Mouse (Mus musculus) forebrain, embryonic 11.5 days (tissue): ENCODE measurements around the gene Defa23. TPM values are rescaled to one million over a fixed set of nuclear protein-coding genes. Genes with fewer than 3 reads are reported as not detected.
"Not testable (repeated sequence)": the region's sequence is repeated elsewhere in the genome, so short reads cannot be mapped to it uniquely, and the experiment has no call there.

Experiments used
- ATAC-seq: fragments of 200-750 bp; cut with Nextera tagmentation; replicated peaks from 2 replicates; pipeline ENCODE4 v1.8.0; 2017; ENCODE audit warnings: moderate TSS enrichment; ENCODE audit not compliant: low FRiP score
- DNase-seq: peaks from one replicate; pipeline ENCODE4 v3.0.0-alpha.2; 2017; ENCODE audit warnings: low spot score
- H3K27ac ChIP-seq: fragments of 300-500 bp; sonication (generic); 2 replicates; pipeline ENCODE4 v1.5.1; 2014; ENCODE audit warnings: low read depth, low read length
- H3K27me3 ChIP-seq: fragments of 300-500 bp; sonication (generic); 2 replicates; pipeline ENCODE4 v1.6.1; 2014; ENCODE audit warnings: mild to moderate bottlenecking, low read length, mixed read lengths; ENCODE audit not compliant: control insufficient read depth, insufficient read depth
- H3K36me3 ChIP-seq: fragments of 300-500 bp; sonication (generic); 2 replicates; pipeline ENCODE4 v1.6.1; 2014; ENCODE audit warnings: mild to moderate bottlenecking, low read length, moderate library complexity, mixed read lengths; ENCODE audit not compliant: control insufficient read depth, insufficient read depth
- H3K4me1 ChIP-seq: fragments of 300-500 bp; sonication (generic); replicated peaks from 2 replicates; pipeline ENCODE4 v1.6.1; 2014; ENCODE audit warnings: low read length, mixed read lengths; ENCODE audit not compliant: control insufficient read depth, insufficient read depth
- H3K4me2 ChIP-seq: fragments of 300-500 bp; sonication (generic); 2 replicates; pipeline ENCODE4 v1.6.1; 2014; ENCODE audit warnings: low read depth, mild to moderate bottlenecking, low read length, moderate library complexity, mixed read lengths; ENCODE audit not compliant: severe bottlenecking
- H3K4me3 ChIP-seq: fragments of 300-500 bp; sonication (generic); 2 replicates; pipeline ENCODE4 v1.5.1; 2014; ENCODE audit warnings: low read depth, low read length
- H3K9ac ChIP-seq: fragments of 300-500 bp; sonication (generic); 2 replicates; pipeline ENCODE4 v1.6.1; 2014; ENCODE audit warnings: low read length
- H3K9me3 ChIP-seq: fragments of 300-500 bp; sonication (generic); 2 replicates; pipeline ENCODE4 v1.6.1; 2016; ENCODE audit warnings: low read length, mixed read lengths; ENCODE audit not compliant: control insufficient read depth
- WGBS: fragments of 180-500 bp; shearing (Covaris S2); extraction: QIAGEN DNeasy Blood & Tissue Kit; methylation state at CpG from one replicate; pipeline ENCODE4 v1.1.7; 2014; 5-methylcytosine and 5-hydroxymethylcytosine counted together
- polyA plus RNA-seq: library from polyadenylated mRNA; unstranded; fragments of >200 nt; fragmentation: Nextera tagmentation; extraction: Ambion mirVana; gene quantifications from 2 replicates; pipeline ENCODE4 v1.2.1, GENCODE M21; 2014

The Defa23 gene
- not detected in 2 replicates for polyA plus RNA-seq

GRCm38 (mm10) chr8:21054747-21055146 is at the start of gene Defa23:
Gene Defa23 (plus strand): TSS chr8:21055047.
- not testable (repeated sequence) for H3K27me3 ChIP-seq, H3K4me3 ChIP-seq, DNase-seq, H3K9me3 ChIP-seq, H3K27ac ChIP-seq, H3K36me3 ChIP-seq, H3K9ac ChIP-seq, H3K4me1 ChIP-seq, ATAC-seq, H3K4me2 ChIP-seq
- WGBS, result no CpG with 5 or more reads among the region's 1 CpGs

- Histone ChIP-seq H3K27ac (no peak overlapping the region), H3K9me3 (0 out of 2 replicates have a peak, but pooled peaks cover under 1% of the 10 kb centered on the region), H3K4me1 (no peaks in the 10 kb centered on the region), H3K4me2 (no peak overlapping the region), H3K27me3 (no peaks in the 10 kb centered on the region), H3K9ac (no peak overlapping the region), H3K36me3 (no peaks in the 10 kb centered on the region), H3K4me3 (no peak overlapping the region)
- ATAC-seq (no peak), DNase-seq (no peak)
- 37% methylated on average over 1 of the region's 1 CpGs for WGBS
Observed at GRCm38 (mm10) chr8:21006801-21007200, 48.0 kb upstream of the Defa23 start.

- ATAC-seq, H3K4me2 ChIP-seq, H3K36me3 ChIP-seq, H3K9ac ChIP-seq, H3K9me3 ChIP-seq, H3K27ac ChIP-seq, H3K27me3 ChIP-seq, DNase-seq, H3K4me1 ChIP-seq, H3K4me3 ChIP-seq: not testable (repeated sequence)
- WGBS, result 45% methylated on average over 6 of the region's 6 CpGs
Observed at GRCm38 (mm10) chr8:21008578-21008977, 46.3 kb upstream of the Defa23 start.

DNA sequence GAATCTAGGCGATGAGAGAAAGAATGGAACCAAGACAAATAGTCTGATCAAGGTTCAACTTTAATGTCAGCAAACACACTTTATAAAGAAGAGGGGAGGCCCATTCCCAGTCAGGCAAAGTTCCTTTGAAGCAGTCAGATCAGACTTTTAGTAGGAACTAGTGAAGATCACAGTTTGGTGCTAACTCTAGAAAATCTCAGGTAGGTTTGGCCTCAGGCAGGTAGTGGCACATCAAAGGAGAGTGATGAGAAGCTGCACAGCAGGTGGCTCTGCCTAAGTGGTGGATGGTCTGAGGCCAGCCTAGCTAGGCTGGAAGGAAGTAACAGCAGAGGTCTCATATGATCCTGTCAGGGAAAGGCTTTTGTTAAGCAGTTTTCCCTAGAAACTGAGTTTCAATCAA is 44.3 kb upstream of the Defa23 start:
- H3K4me3 ChIP-seq, H3K27me3 ChIP-seq, H3K27ac ChIP-seq, ATAC-seq, H3K4me2 ChIP-seq, H3K4me1 ChIP-seq, H3K9me3 ChIP-seq, DNase-seq, H3K9ac ChIP-seq, H3K36me3 ChIP-seq: not testable (repeated sequence)
- 67% methylated on average over 1 of the region's 1 CpGs for WGBS

GRCm38 (mm10) chr8:21025245-21025644 is 29.6 kb upstream of the Defa23 start, which contains the start of gene Defa21:
Gene Defa21 (plus strand): TSS chr8:21025545.
- H3K4me1 ChIP-seq, H3K27me3 ChIP-seq, H3K36me3 ChIP-seq, DNase-seq, H3K27ac ChIP-seq, ATAC-seq, H3K9me3 ChIP-seq, H3K4me3 ChIP-seq, H3K9ac ChIP-seq, H3K4me2 ChIP-seq: not testable (repeated sequence)
- WGBS, result no CpG with 5 or more reads among the region's 1 CpGs

DNA sequence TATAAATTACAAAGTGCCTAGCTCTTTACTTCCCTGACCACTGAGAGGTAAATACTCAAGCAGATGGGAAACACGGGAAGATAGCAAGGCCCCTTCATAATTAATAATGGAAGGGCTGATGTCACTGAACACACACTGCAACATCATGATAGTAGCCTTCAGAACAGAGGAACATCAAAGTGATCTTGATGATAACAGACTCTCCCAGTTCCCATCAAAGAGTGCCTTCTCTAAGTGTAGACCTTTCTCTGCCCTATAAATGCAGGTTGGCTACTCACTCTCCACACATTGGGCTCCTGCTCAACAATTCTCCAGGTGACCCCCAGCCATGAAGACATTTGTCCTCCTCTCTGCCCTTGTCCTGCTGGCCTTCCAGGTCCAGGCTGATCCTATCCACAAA is 9.9 kb downstream of the Defa23 start, which contains the start of gene Defa35:
Defa35 (plus strand) TSS at position 301 of the 400 bp plus-strand sequence.
- not testable (repeated sequence) for DNase-seq, H3K4me1 ChIP-seq, H3K36me3 ChIP-seq, ATAC-seq, H3K4me3 ChIP-seq, H3K9me3 ChIP-seq, H3K27ac ChIP-seq, H3K4me2 ChIP-seq, H3K9ac ChIP-seq, H3K27me3 ChIP-seq
- WGBS, result 93% methylated on average over 1 of the region's 1 CpGs

- DNase-seq, H3K36me3 ChIP-seq, H3K27me3 ChIP-seq, H3K4me3 ChIP-seq, ATAC-seq, H3K9ac ChIP-seq, H3K9me3 ChIP-seq, H3K27ac ChIP-seq, H3K4me2 ChIP-seq, H3K4me1 ChIP-seq: not testable (repeated sequence)
Observed at GRCm38 (mm10) chr8:21084142-21084541, 29.3 kb downstream of the Defa23 start, which contains the start of gene Defa25. Gene Defa25 (plus strand): TSS chr8:21084442.

GRCm38 (mm10) chr8:21093106-21093505 is 38.3 kb downstream of the Defa23 start:
- DNase-seq (no peak), ATAC-seq (no peak)
- Histone ChIP-seq H3K9ac (no peak overlapping the region), H3K27ac (no peak overlapping the region), H3K4me3 (no peak overlapping the region), H3K36me3 (no peaks in the 10 kb centered on the region), H3K4me2 (no peak overlapping the region), H3K27me3 (no peaks in the 10 kb centered on the region), H3K9me3 (peaks cover 3% of the 10 kb centered on the region; the same call in 1 of the 2 replicates), H3K4me1 (no peaks in the 10 kb centered on the region)
- 41% methylated on average over 4 of the region's 4 CpGs for WGBS

- DNase-seq, H3K27ac ChIP-seq, H3K9ac ChIP-seq, ATAC-seq, H3K4me3 ChIP-seq, H3K27me3 ChIP-seq, H3K4me2 ChIP-seq, H3K36me3 ChIP-seq, H3K4me1 ChIP-seq, H3K9me3 ChIP-seq: not testable (repeated sequence)
- no CpG with 5 or more reads among the region's 2 CpGs for WGBS
Observed at GRCm38 (mm10) chr8:21095950-21096349, 41.1 kb downstream of the Defa23 start, which contains the start of gene Gm14851. Gene Gm14851 (minus strand): TSS chr8:21096050.
